Mouse (Mus musculus) bone marrow, adult 2 months (tissue): ENCODE results near the gene Gng13.

Experiments
- CTCF ChIP-seq: fragments of 200-500 bp; IDR thresholded peaks from 2 replicates; pipeline ENCODE4 v1.5.1; 2011; ENCODE audit warnings: low read length, control low read depth; ENCODE audit not compliant: control insufficient read depth, insufficient read depth
- POLR2A ChIP-seq: fragments of 200-500 bp; IDR thresholded peaks from 2 replicates; pipeline ENCODE4 v1.6.1; 2011; ENCODE audit warnings: low read depth, mild to moderate bottlenecking, control low read depth, low read length, borderline replicate concordance; ENCODE audit not compliant: control insufficient read depth

DNA sequence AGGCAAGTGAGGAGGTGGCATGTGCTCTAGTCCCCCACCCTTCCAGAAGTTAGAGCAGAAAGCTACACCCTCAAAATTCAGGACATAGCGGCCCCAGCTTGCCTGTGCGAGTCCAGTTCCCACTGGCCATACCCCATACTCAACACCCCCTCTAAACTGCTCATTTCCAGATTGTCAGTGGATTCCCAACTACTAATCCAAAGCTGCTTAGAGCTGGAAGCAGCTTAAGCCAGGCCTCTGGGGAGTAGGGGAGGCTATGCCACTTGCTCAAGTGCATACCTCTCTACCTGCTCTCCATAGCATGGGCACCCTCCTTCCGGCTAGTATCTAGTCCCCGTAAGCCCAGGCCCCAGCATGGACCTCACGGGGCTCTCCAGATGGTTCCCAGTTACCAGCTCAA lies 4.5 kb downstream of the Gng13 start:
- TF ChIP-seq POLR2A = no peak
- no peak for TF ChIP-seq CTCF
